Mouse (Mus musculus) bone marrow macrophage, adult 2 months (primary cell): Measurements from ENCODE around the gene Smok2b.
"Not testable (repeated sequence)": the region's sequence is repeated elsewhere in the genome, so short reads cannot be mapped to it uniquely, and the experiment has no call there.

Experiments used
- CTCF ChIP-seq: IDR thresholded peaks from 2 replicates; pipeline ENCODE4 v1.5.1; 2012; ENCODE audit warnings: low read depth, mild to moderate bottlenecking, low read length, moderate library complexity
- POLR2A ChIP-seq: IDR thresholded peaks from 2 replicates; pipeline ENCODE4 v1.6.1; 2012; ENCODE audit warnings: mild to moderate bottlenecking, low read depth, low read length, borderline replicate concordance

- TF ChIP-seq CTCF, POLR2A: not testable (repeated sequence)
These were observed 47.3 kb upstream of the Smok2b start for GRCm38 (mm10) chr17:13182712-13183111.
